Comparison of ENCODE assay signal across 22 mouse cellular contexts in genomic region chr7:19820347-19821048, GRCm38 (mm10). TPM values are rescaled to one million over a fixed set of nuclear protein-coding genes. Genes with fewer than 3 reads are reported as not detected.
DNase-seq lines count a peak whose midpoint lies in the region; ATAC-seq and TF ChIP-seq lines count a peak whose summit lies in the region.
"Had no signal": no experiment of that assay in that cellular context is flagged by ENCODE, and none has a peak within 500 bp of the region (broad histone marks: within the 10 kb centered on the region; RNA-seq: fewer than 3 reads in every experiment).

No protein-coding gene starts in this region.

- 0 out of 2 replicates have a peak, but pooled peaks have one; percentile 5 for TF ChIP-seq CTCF in heart, postnatal 0 days (IDR thresholded peaks at IDR 0.05; ENCODE audit: low read depth)
- no peak; the same call in 1 of the 2 replicates for TF ChIP-seq CTCF in midbrain, postnatal 0 days (IDR thresholded peaks at IDR 0.05)

- H3K36me3 ChIP-seq in heart, postnatal 0 days (replicated peaks; ENCODE audit: control insufficient read depth, insufficient read depth, low read length): no peaks in the 10 kb centered on the region
- H3K36me3 ChIP-seq in midbrain, postnatal 0 days (ENCODE audit: insufficient read depth, low read length): no peaks in the 10 kb centered on the region
- H3K36me3 ChIP-seq: forebrain, embryonic 12.5 days had no signal

- no peak overlapping the region for H3K9ac ChIP-seq in heart, postnatal 0 days (replicated peaks; ENCODE audit: low read depth, low read length)
- no peak overlapping the region for H3K9ac ChIP-seq in midbrain, postnatal 0 days (replicated peaks; ENCODE audit: low read length, poor library complexity, severe bottlenecking)
- H3K9ac ChIP-seq: forebrain, embryonic 12.5 days; liver, embryonic 15.5 days had no signal

- no peak for ATAC-seq in heart, postnatal 0 days (ENCODE audit: insufficient read depth, low read depth)
- ATAC-seq in midbrain, postnatal 0 days (ENCODE audit: low FRiP score): no peak
- ATAC-seq: hindbrain, postnatal 0 days; Patski had no signal

- no peak overlapping the region for H3K27ac ChIP-seq in heart, postnatal 0 days (ENCODE audit: low read depth)
- no peak overlapping the region for H3K27ac ChIP-seq in brown adipose tissue, adult 24 weeks (replicated peaks; ENCODE audit: low read depth, low read length)
- no peak overlapping the region for H3K27ac ChIP-seq in midbrain, postnatal 0 days (ENCODE audit: low read depth, low read length)
- H3K27ac ChIP-seq: forebrain, embryonic 12.5 days; hindbrain, postnatal 0 days; liver, embryonic 15.5 days had no signal

- no peaks in the 10 kb centered on the region for H3K9me3 ChIP-seq in heart, postnatal 0 days (replicated peaks; ENCODE audit: control insufficient read depth, low read length)
- H3K9me3 ChIP-seq in midbrain, postnatal 0 days (ENCODE audit: low read length): no peaks in the 10 kb centered on the region
- H3K9me3 ChIP-seq: liver, embryonic 15.5 days had no signal

- TF ChIP-seq EP300 in heart, postnatal 0 days (IDR thresholded peaks at IDR 0.05; ENCODE audit: low read depth): no peak

- 71% methylated on average over 3 of the region's 3 CpGs for WGBS in heart, postnatal 0 days
- WGBS in midbrain, postnatal 0 days: 77% methylated on average over 3 of the region's 3 CpGs

- no peak overlapping the region for H3K4me3 ChIP-seq in heart, postnatal 0 days (ENCODE audit: low read depth, low read length)
- H3K4me3 ChIP-seq in brown adipose tissue, adult 24 weeks (ENCODE audit: insufficient read depth, low read depth, low read length): peak overlapping the region; percentile 2; the same call in 1 of the 2 replicates
- H3K4me3 ChIP-seq in midbrain, postnatal 0 days (ENCODE audit: low read depth, low read length): no peak overlapping the region
- H3K4me3 ChIP-seq: forebrain, embryonic 12.5 days; liver, embryonic 15.5 days had no signal

- peaks cover 12% of the 10 kb centered on the region for H3K27me3 ChIP-seq in heart, postnatal 0 days (ENCODE audit: control insufficient read depth, insufficient read depth, low read length)
- H3K27me3 ChIP-seq in midbrain, postnatal 0 days (ENCODE audit: insufficient read depth, low read length): peaks cover 26% of the 10 kb centered on the region
- H3K27me3 ChIP-seq: Patski had no signal

- no peak for DNase-seq in heart, postnatal 0 days (ENCODE audit: low spot score)
- DNase-seq in heart, adult 9 months (ENCODE audit: low spot score in 2 of 2): no peak
- DNase-seq in thymus, postnatal 4 days: peak; percentile 39
- no peak for DNase-seq in thymus, postnatal 25 days
- no peak for DNase-seq in kidney, postnatal 4 days
- DNase-seq in midbrain, postnatal 0 days (ENCODE audit: low spot score): no peak
- DNase-seq: cerebellum, adult 11 months; cerebellum, postnatal 25 days; kidney, adult 9 months; retina, postnatal 1 day; right cerebral cortex, postnatal 4 days had no signal

- peaks cover 28% of the 10 kb centered on the region for H3K4me1 ChIP-seq in heart, postnatal 0 days (ENCODE audit: control insufficient read depth, insufficient read depth)
- H3K4me1 ChIP-seq in brown adipose tissue, adult 24 weeks (ENCODE audit: control insufficient read depth, insufficient read depth, insufficient read length, low read length): peaks cover 43% of the 10 kb centered on the region
- H3K4me1 ChIP-seq in midbrain, postnatal 0 days (ENCODE audit: insufficient read depth, low read length): peaks cover 6% of the 10 kb centered on the region; the same call in 1 of the 2 replicates

- no peak overlapping the region for H3K4me2 ChIP-seq in heart, postnatal 0 days (ENCODE audit: low read depth, low read length)
- H3K4me2 ChIP-seq in midbrain, postnatal 0 days (ENCODE audit: low read depth, low read length, poor library complexity, severe bottlenecking): no peak overlapping the region
- H3K4me2 ChIP-seq: forebrain, embryonic 12.5 days; midbrain, embryonic 11.5 days had no signal

RNA-seq across cellular contexts. Expression of gene Bcl3, which starts 2.1 kb away (rescaled TPM):
- 1.7 and 6.7 TPM in 2 replicates for total RNA-seq in heart, postnatal 0 days (2014; rRNA removed; ENCODE audit: low replicate concordance)
- polyA plus RNA-seq in heart, postnatal 0 days (2015; fragmentation: Nextera tagmentation; extraction: Ambion mirVana): 1.6 and 2.0 TPM in 2 replicates
- 14.7 and 24.3 TPM in 2 replicates for polyA plus RNA-seq in brown adipose tissue, adult 24 weeks (2012; ENCODE audit: insufficient read depth, insufficient read length, missing spikeins)
- total RNA-seq in midbrain, postnatal 0 days (2014; rRNA removed): 0.55 and 0.66 TPM in 2 replicates
- 0.93 and 1.3 TPM in 2 replicates for polyA plus RNA-seq in midbrain, postnatal 0 days (2015; fragmentation: Nextera tagmentation; extraction: Ambion mirVana)

RNA-seq across cellular contexts. Expression of gene Cblc, which starts 23.9 kb away (rescaled TPM):
- total RNA-seq in heart, postnatal 0 days (2014; rRNA removed; ENCODE audit: low replicate concordance): 0.35 TPM in 1 of 2 replicates, not detected in the other
- 0.36 and 0.37 TPM in 2 replicates for polyA plus RNA-seq in heart, postnatal 0 days (2015; fragmentation: Nextera tagmentation; extraction: Ambion mirVana)
- 1.6 TPM in 1 of 2 replicates, not detected in the other for polyA plus RNA-seq in brown adipose tissue, adult 24 weeks (2012; ENCODE audit: insufficient read depth, insufficient read length, missing spikeins)
- total RNA-seq in midbrain, postnatal 0 days (2014; rRNA removed): 0.71 and 1.8 TPM in 2 replicates
- polyA plus RNA-seq in midbrain, postnatal 0 days (2015; fragmentation: Nextera tagmentation; extraction: Ambion mirVana): 0.70 and 1.2 TPM in 2 replicates
- total RNA-seq: hematopoietic stem cell, adult 5-6 weeks; hindbrain, postnatal 0 days; layer of hippocampus, adult 8-10 months; left cerebral cortex, adult 18-20 months had no signal
- polyA plus RNA-seq: heart, embryonic 14.5 days; midbrain, embryonic 11.5 days had no signal

RNA-seq across cellular contexts. Expression of gene Gm19345, which starts 31.3 kb away (rescaled TPM):
- not detected in 2 replicates for total RNA-seq in heart, postnatal 0 days (2014; rRNA removed; ENCODE audit: low replicate concordance)
- not detected in 2 replicates for polyA plus RNA-seq in heart, postnatal 0 days (2015; fragmentation: Nextera tagmentation; extraction: Ambion mirVana)
- polyA plus RNA-seq in brown adipose tissue, adult 24 weeks (2012; ENCODE audit: insufficient read depth, insufficient read length, missing spikeins): not detected in 2 replicates
- 31.6 and 44.4 TPM in 2 replicates for total RNA-seq in midbrain, postnatal 0 days (2014; rRNA removed)
- polyA plus RNA-seq in midbrain, postnatal 0 days (2015; fragmentation: Nextera tagmentation; extraction: Ambion mirVana): 21.6 and 25.8 TPM in 2 replicates
- total RNA-seq: hematopoietic stem cell, adult 5-6 weeks had no signal
- polyA plus RNA-seq: heart, embryonic 14.5 days; limb, embryonic 11.5 days; liver, embryonic 15.5 days; midbrain, embryonic 11.5 days had no signal

RNA-seq across cellular contexts. Expression of gene Ceacam16, which starts 40.6 kb away (rescaled TPM):
- not detected in 2 replicates for total RNA-seq in heart, postnatal 0 days (2014; rRNA removed; ENCODE audit: low replicate concordance)
- polyA plus RNA-seq in heart, postnatal 0 days (2015; fragmentation: Nextera tagmentation; extraction: Ambion mirVana): not detected in 2 replicates
- not detected in 2 replicates for polyA plus RNA-seq in brown adipose tissue, adult 24 weeks (2012; ENCODE audit: insufficient read depth, insufficient read length, missing spikeins)
- not detected in 2 replicates for total RNA-seq in midbrain, postnatal 0 days (2014; rRNA removed)
- 0.90 and 1.5 TPM in 2 replicates for polyA plus RNA-seq in midbrain, postnatal 0 days (2015; fragmentation: Nextera tagmentation; extraction: Ambion mirVana)
- total RNA-seq: hindbrain, postnatal 0 days; layer of hippocampus, adult 8-10 months; left cerebral cortex, adult 18-20 months had no signal
- polyA plus RNA-seq: forebrain, embryonic 12.5 days; heart, embryonic 14.5 days; limb, embryonic 11.5 days; liver, embryonic 15.5 days; midbrain, embryonic 11.5 days; Patski had no signal

RNA-seq across cellular contexts. Expression of gene Bcam, which starts 49.7 kb away (rescaled TPM):
- 697 and 786 TPM in 2 replicates for total RNA-seq in heart, postnatal 0 days (2014; rRNA removed; ENCODE audit: low replicate concordance)
- polyA plus RNA-seq in heart, postnatal 0 days (2015; fragmentation: Nextera tagmentation; extraction: Ambion mirVana): 293 and 303 TPM in 2 replicates
- polyA plus RNA-seq in brown adipose tissue, adult 24 weeks (2012; ENCODE audit: insufficient read depth, insufficient read length, missing spikeins): 7.6 and 20.8 TPM in 2 replicates
- 32.6 and 33.5 TPM in 2 replicates for total RNA-seq in midbrain, postnatal 0 days (2014; rRNA removed)
- polyA plus RNA-seq in midbrain, postnatal 0 days (2015; fragmentation: Nextera tagmentation; extraction: Ambion mirVana): 18.7 and 22.0 TPM in 2 replicates

Comparison
In these comparisons a context has a peak if more than half of its experiments do, and no peak if none do; other contexts are left out.
1. RNA of gene Gm19345, which starts 31.3 kb away (polyA plus RNA-seq): 21.6 to 25.8 TPM in midbrain, postnatal 0 days; not detected in heart, postnatal 0 days and not detected in brown adipose tissue, adult 24 weeks; every median in the first group is over 10 times any median in the second.